Mouse (Mus musculus): ENCODE measurements at regions not wholly inside any gene's neighbourhood (a gene's known extent, or its start where the extent isn't known, plus 50 kb on each side); places are given as distances from the start of the nearest gene placed in this dataset.
A peak's percentile ranks its signal among the peaks of the same experiment; 100 is the strongest.

DNA sequence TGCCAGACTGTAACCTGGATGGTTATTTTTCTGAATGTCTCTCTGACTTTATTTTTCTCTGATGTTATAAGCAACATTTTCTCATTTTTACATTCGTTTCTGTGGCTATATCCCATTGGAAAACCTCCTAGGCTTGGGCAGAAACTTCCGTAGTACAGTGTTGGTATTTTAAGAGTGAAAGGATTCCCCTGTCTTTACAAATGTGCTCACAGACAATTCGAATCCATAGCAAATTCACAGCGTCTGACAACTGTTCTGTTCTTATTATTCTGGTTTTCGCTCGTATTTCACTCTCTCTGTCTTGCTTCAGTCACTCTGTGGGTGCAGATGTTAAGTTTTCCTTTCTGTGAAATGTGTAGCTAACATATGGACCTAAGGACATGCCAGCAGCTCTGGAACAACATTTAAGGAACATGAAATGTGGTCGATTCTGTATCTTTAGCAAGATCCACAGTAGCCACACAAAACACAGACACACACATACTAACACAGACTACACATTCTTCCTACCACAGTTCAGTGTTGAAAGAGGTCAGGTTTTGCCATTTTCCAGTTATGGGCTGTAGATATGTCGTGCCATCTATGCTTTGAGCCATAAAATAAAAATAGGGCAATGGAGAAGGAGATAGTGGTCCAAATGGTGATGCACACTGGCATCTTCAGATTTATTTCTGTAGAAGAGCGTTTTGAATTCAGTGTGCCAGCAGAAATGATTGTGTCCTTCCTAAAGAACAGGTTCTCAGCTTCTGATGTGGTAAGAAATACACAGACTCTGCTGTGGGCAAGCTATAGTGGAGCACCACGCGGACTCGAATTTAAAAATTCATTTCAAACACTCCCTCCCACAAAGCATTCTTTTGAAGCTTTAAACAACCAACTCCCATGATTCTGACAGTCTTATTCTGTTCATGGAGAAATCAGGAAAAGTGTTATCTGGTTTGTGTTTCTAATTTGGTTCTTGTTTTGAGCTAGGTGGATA is 179.2 kb downstream of the Gm11146 start:
- Histone ChIP-seq H3K4me3 (ENCODE audit: low read depth, low read length) (no peak overlapping the region), H3K9ac (ENCODE audit: low read length) (no peak overlapping the region), H3K4me2 (replicated peaks; ENCODE audit: low read depth) (no peak overlapping the region), H3K36me3 (ENCODE audit: control insufficient read depth, insufficient read depth, low read length) (no peaks in the 10 kb centered on the region), H3K4me1 (replicated peaks; ENCODE audit: control insufficient read depth, insufficient read depth) (no peaks in the 10 kb centered on the region), H3K27ac (replicated peaks) (no peak overlapping the region), H3K9me3 (ENCODE audit: control insufficient read depth, low read length) (no peaks in the 10 kb centered on the region), H3K27me3 (ENCODE audit: control insufficient read depth, insufficient read depth, low read length) (no peaks in the 10 kb centered on the region)
- DNase-seq (ENCODE audit: low spot score) = no peak
- WGBS = 81% methylated on average over 12 of the region's 12 CpGs
- TF ChIP-seq EP300 (optimal IDR thresholded peaks at IDR 0.05) (no peak), CTCF (IDR thresholded peaks at IDR 0.05; ENCODE audit: low read depth) (no peak)
- ATAC-seq (ENCODE audit: low FRiP score, low TSS enrichment) = no peak

DNA sequence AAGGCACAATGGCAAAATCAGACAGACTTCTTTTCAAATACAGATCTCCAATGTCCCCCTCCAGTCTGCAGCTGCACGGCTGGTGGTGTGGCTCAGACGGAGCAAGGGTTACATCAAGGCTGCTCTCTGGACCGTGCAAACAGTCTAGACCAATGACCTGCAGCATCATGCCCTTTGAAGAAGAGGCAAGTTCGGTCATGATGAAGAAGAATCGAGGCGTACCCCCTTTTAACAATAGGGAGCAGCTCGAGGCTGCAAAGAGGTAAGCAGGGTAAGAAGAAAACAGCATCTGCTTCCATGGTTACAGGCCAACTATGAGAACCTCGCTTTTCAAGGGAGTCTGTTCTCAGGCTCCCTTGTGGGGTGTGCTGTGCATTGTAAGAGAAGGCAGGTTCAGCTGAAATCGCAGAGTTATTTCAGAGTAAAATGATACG is 180.3 kb downstream of the Gm11146 start:
- DNase-seq (ENCODE audit: low spot score) (no peak), ATAC-seq (ENCODE audit: low FRiP score, low TSS enrichment) (0 out of 2 replicates have a peak, but pooled peaks have one; percentile 26)
- H3K36me3 ChIP-seq (ENCODE audit: control insufficient read depth, insufficient read depth, low read length) = no peaks in the 10 kb centered on the region
- no peak overlapping the region for H3K4me3 ChIP-seq (ENCODE audit: low read depth, low read length)
- H3K9ac ChIP-seq (ENCODE audit: low read length) = no peak overlapping the region
- 37% methylated on average over 10 of the region's 10 CpGs for WGBS
- H3K27ac ChIP-seq (replicated peaks) = no peak overlapping the region
- H3K9me3 ChIP-seq (ENCODE audit: control insufficient read depth, low read length) = no peaks in the 10 kb centered on the region
- H3K4me2 ChIP-seq (replicated peaks; ENCODE audit: low read depth) = 0 out of 2 replicates have a peak overlapping the region, but pooled peaks have one; percentile 2
- H3K4me1 ChIP-seq (replicated peaks; ENCODE audit: control insufficient read depth, insufficient read depth) = no peaks in the 10 kb centered on the region
- no peaks in the 10 kb centered on the region for H3K27me3 ChIP-seq (ENCODE audit: control insufficient read depth, insufficient read depth, low read length)
- TF ChIP-seq EP300 (optimal IDR thresholded peaks at IDR 0.05) = no peak
- TF ChIP-seq CTCF (IDR thresholded peaks at IDR 0.05; ENCODE audit: low read depth) = no peak

DNA sequence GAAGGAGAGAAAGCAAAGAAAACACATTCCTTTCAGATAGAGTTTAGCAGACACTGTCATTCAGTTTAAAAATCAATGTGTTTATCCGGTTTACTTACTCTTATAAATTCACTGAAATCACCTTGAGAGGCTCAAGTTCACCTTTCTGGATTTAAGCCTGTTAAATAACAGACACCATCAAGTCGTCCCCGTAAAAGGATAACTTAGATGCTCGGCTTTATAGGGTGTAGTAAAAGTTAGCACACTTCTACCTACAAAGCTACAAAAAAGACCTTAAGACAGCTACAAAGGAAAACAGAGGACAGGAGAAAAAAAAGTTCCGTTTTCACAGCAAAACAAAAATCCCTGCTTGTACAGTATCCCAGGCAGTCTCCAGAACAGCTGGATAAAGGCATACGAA is 180.9 kb downstream of the Gm11146 start:
- no peak for TF ChIP-seq EP300 (optimal IDR thresholded peaks at IDR 0.05)
- TF ChIP-seq CTCF (IDR thresholded peaks at IDR 0.05; ENCODE audit: low read depth) = no peak
- H3K36me3 ChIP-seq (ENCODE audit: control insufficient read depth, insufficient read depth, low read length) = no peaks in the 10 kb centered on the region
- 52% methylated on average over 6 of the region's 6 CpGs for WGBS
- ATAC-seq (ENCODE audit: low FRiP score, low TSS enrichment) = no peak
- H3K9ac ChIP-seq (ENCODE audit: low read length) = no peak overlapping the region
- H3K27me3 ChIP-seq (ENCODE audit: control insufficient read depth, insufficient read depth, low read length) = no peaks in the 10 kb centered on the region
- H3K4me1 ChIP-seq (replicated peaks; ENCODE audit: control insufficient read depth, insufficient read depth) = no peaks in the 10 kb centered on the region
- no peak overlapping the region for H3K27ac ChIP-seq (replicated peaks)
- H3K4me2 ChIP-seq (replicated peaks; ENCODE audit: low read depth) = no peak overlapping the region
- no peaks in the 10 kb centered on the region for H3K9me3 ChIP-seq (ENCODE audit: control insufficient read depth, low read length)
- no peak for DNase-seq (ENCODE audit: low spot score)
- no peak overlapping the region for H3K4me3 ChIP-seq (ENCODE audit: low read depth, low read length)

DNA sequence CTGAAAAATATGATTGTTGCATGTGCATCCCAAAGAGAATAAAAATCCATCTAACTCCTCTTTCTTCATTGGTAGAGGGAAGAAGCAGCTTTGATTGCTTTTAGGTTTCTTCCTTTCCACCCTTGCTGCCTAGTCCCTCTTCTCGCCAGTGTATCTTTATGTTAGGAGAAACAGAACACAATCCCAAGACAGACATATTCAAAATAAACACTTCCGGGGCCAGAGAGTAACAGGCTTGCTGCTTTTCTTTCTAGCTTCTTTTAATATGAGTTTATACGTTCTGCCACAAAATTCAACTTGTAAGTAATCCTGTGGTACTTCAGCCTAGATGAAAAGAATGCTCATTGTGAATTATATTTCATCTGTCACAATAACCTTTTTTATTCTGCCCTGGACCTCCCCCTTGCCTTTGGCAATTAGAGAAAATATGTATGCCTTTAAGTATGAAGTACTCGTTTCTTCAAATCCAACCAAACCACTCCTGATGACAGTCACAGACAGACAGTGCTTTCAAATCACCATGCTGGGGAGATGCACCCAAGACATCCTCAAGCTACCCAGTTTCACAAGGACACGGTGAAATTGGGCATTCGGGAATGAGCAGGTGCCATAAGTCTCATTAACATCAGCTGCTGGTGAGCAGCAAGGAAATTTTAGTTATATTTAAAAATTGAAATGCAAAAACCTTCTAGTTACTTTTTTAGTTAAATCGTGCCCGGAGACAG is 181.6 kb downstream of the Gm11146 start:
- Histone ChIP-seq H3K9ac (ENCODE audit: low read length) (no peak overlapping the region), H3K4me3 (ENCODE audit: low read depth, low read length) (no peak overlapping the region), H3K4me1 (replicated peaks; ENCODE audit: control insufficient read depth, insufficient read depth) (no peaks in the 10 kb centered on the region), H3K27me3 (ENCODE audit: control insufficient read depth, insufficient read depth, low read length) (no peaks in the 10 kb centered on the region), H3K27ac (replicated peaks) (no peak overlapping the region), H3K9me3 (ENCODE audit: control insufficient read depth, low read length) (no peaks in the 10 kb centered on the region), H3K4me2 (replicated peaks; ENCODE audit: low read depth) (no peak overlapping the region), H3K36me3 (ENCODE audit: control insufficient read depth, insufficient read depth, low read length) (no peaks in the 10 kb centered on the region)
- ATAC-seq (ENCODE audit: low FRiP score, low TSS enrichment) (no peak), DNase-seq (ENCODE audit: low spot score) (no peak)
- 67% methylated on average over 8 of the region's 8 CpGs for WGBS
- TF ChIP-seq EP300 (optimal IDR thresholded peaks at IDR 0.05) (no peak), CTCF (IDR thresholded peaks at IDR 0.05; ENCODE audit: low read depth) (no peak)

DNA sequence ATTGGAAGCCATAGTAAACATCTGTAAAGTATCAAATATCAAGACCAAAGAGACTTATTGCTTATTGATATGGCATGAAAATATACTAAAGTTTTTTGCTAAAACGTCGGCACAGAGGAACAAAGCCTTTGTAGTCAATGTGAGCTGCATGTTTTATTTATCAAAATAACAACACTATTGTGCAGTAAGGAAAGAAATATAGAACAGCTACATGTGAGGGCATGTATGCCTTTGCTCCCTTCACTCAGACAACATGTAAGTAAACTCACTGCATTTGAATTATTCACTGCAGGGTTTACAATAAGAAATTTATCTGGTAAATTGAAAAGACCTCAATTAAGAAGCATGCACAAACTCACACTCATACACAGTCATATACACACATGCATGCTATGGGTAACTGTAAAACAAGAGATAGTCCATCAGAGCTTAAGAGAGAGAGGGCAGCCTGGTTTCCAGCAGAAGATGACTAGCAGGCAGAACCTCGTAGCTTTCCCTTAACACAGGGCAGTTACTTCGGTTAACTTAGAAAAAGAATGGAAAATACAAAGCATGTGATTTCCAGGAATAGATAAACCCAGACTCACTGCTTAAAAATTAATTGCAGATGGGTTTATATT is 182.7 kb downstream of the Gm11146 start:
- no peak overlapping the region for H3K4me2 ChIP-seq (replicated peaks; ENCODE audit: low read depth)
- TF ChIP-seq EP300 (optimal IDR thresholded peaks at IDR 0.05) = no peak
- TF ChIP-seq CTCF (IDR thresholded peaks at IDR 0.05; ENCODE audit: low read depth) = no peak
- H3K27me3 ChIP-seq (ENCODE audit: control insufficient read depth, insufficient read depth, low read length) = no peaks in the 10 kb centered on the region
- H3K4me1 ChIP-seq (replicated peaks; ENCODE audit: control insufficient read depth, insufficient read depth) = no peaks in the 10 kb centered on the region
- H3K36me3 ChIP-seq (ENCODE audit: control insufficient read depth, insufficient read depth, low read length) = no peaks in the 10 kb centered on the region
- no peak for ATAC-seq (ENCODE audit: low FRiP score, low TSS enrichment)
- 50% methylated on average over 4 of the region's 4 CpGs for WGBS
- H3K9me3 ChIP-seq (ENCODE audit: control insufficient read depth, low read length) = no peaks in the 10 kb centered on the region
- no peak overlapping the region for H3K4me3 ChIP-seq (ENCODE audit: low read depth, low read length)
- no peak for DNase-seq (ENCODE audit: low spot score)
- no peak overlapping the region for H3K27ac ChIP-seq (replicated peaks)
- no peak overlapping the region for H3K9ac ChIP-seq (ENCODE audit: low read length)
